Mouse (Mus musculus): ENCODE measurements around the gene Mfsd12. TPM values are rescaled to one million over a fixed set of nuclear protein-coding genes. Genes with fewer than 3 reads are reported as not detected.

The Mfsd12 gene
- polyA plus RNA-seq, 1 experiment: 8.2 TPM

DNA sequence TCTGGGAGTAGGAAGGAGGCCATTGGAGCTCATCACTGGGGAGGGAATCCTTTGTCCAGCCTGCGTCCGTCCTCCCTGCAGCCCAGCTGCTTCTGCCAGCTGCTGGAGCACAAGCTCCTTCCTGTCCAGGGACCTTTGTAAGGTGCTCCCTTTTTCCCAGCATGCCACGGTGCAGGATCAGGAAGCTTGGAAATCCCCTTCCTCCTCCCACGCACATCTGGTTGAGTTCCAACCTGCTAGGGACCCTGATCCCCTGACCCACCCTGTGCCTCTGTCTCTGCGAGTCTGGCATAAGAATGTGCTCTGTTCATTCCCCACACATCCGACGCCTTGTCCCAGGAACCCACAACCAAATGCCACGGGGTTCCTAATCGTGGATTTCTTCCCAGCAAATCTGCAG is 53.7 kb downstream of the Mfsd12 start:
- peaks cover 50% of the 10 kb centered on the region for H3K79me3 ChIP-seq (ENCODE audit: low read depth)
- no peak overlapping the region for H3ac ChIP-seq (ENCODE audit: control insufficient read depth, insufficient read length, low read depth)
- H3K36me3 ChIP-seq (ENCODE audit: control insufficient read depth, insufficient read depth): peaks cover 85% of the 10 kb centered on the region
- H3K79me2 ChIP-seq (ENCODE audit: control insufficient read depth, insufficient read depth): peaks cover 82% of the 10 kb centered on the region
- TF ChIP-seq MAX (IDR thresholded peaks at IDR 0.05) (peak; percentile 4), USF1 (IDR thresholded peaks at IDR 0.05; ENCODE audit: low read depth) (no peak), MYOG (IDR thresholded peaks at IDR 0.05; ENCODE audit: control insufficient read depth, extremely low read depth, insufficient read length) (no peak), FOSL1 (IDR thresholded peaks at IDR 0.05; ENCODE audit: insufficient read depth, low read length, poor library complexity, severe bottlenecking) (no peak), CTCF (IDR thresholded peaks at IDR 0.05; ENCODE audit: control insufficient read depth, insufficient read depth, insufficient read length) (no peak), MYOD1 (IDR thresholded peaks at IDR 0.05; ENCODE audit: control insufficient read depth, insufficient read length, low read depth) (no peak), CEBPB (IDR thresholded peaks at IDR 0.05; ENCODE audit: low read depth) (no peak)
- no peak overlapping the region for H3K4me3 ChIP-seq (ENCODE audit: insufficient read depth, poor library complexity, severe bottlenecking)
- no peaks in the 10 kb centered on the region for H3K27me3 ChIP-seq (ENCODE audit: control insufficient read depth, insufficient read depth, insufficient read length)

GRCm38 (mm10) chr10:81411471-81412400 is 54.4 kb downstream of the Mfsd12 start:
- TF ChIP-seq MAX (IDR thresholded peaks at IDR 0.05): peak; percentile 60
- peak; percentile 60 for TF ChIP-seq USF1 (IDR thresholded peaks at IDR 0.05; ENCODE audit: low read depth)
- TF ChIP-seq MYOD1 (IDR thresholded peaks at IDR 0.05; ENCODE audit: control insufficient read depth, insufficient read length, low read depth): no peak
- peaks cover 83% of the 10 kb centered on the region for H3K36me3 ChIP-seq (ENCODE audit: control insufficient read depth, insufficient read depth)

DNA sequence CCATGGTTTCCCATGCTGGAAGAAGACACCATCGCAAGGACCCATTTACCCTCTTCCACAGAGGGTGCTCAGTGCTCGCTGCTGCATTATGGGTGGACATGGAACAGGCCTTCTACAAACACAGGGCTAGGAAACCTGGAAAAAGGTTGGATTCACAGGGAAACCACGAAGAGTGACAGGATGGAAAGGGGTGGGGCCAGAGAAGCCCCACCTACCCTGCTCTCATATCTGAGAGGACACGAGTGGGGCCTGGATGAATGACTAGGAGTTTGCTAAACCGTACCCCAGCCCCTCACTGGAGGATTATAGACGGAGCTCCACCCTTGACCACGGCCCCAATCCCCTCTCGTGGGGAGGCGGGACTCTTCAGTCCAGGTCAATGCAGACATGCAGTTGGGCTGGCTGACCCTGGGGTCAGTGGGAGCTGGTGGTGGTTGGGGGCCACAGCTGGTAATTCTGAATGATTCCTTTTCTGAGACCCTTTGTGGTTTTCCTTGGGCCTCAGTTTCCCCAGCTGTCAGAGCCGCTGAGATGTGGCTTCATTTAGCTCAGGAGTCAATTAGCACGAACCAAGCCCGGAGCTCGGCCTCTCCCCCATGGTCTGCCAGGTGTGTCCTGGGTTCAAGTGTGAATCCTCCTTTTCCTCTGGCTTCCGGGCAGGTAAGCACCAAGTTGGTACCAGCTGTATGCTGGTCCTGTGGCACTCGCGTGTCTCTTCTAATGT is 55.5 kb downstream of the Mfsd12 start:
- Histone ChIP-seq H3K4me3 (ENCODE audit: insufficient read depth, poor library complexity, severe bottlenecking) (no peak overlapping the region), H3K36me3 (ENCODE audit: control insufficient read depth, insufficient read depth) (peaks cover 81% of the 10 kb centered on the region), H3K27me3 (ENCODE audit: control insufficient read depth, insufficient read depth, insufficient read length) (no peaks in the 10 kb centered on the region), H3ac (ENCODE audit: control insufficient read depth, insufficient read length, low read depth) (no peak overlapping the region), H3K79me2 (ENCODE audit: control insufficient read depth, insufficient read depth) (peaks cover 85% of the 10 kb centered on the region), H3K79me3 (ENCODE audit: low read depth) (peaks cover 58% of the 10 kb centered on the region)
- TF ChIP-seq CTCF (IDR thresholded peaks at IDR 0.05; ENCODE audit: control insufficient read depth, insufficient read depth, insufficient read length) (no peak), USF1 (IDR thresholded peaks at IDR 0.05; ENCODE audit: low read depth) (no peak), MYOD1 (IDR thresholded peaks at IDR 0.05; ENCODE audit: control insufficient read depth, insufficient read length, low read depth) (no peak), MYOG (IDR thresholded peaks at IDR 0.05; ENCODE audit: control insufficient read depth, extremely low read depth, insufficient read length) (no peak), MAX (IDR thresholded peaks at IDR 0.05) (no peak), FOSL1 (IDR thresholded peaks at IDR 0.05; ENCODE audit: insufficient read depth, low read length, poor library complexity, severe bottlenecking) (no peak), CEBPB (IDR thresholded peaks at IDR 0.05; ENCODE audit: low read depth) (no peak)

More at GRCm38 (mm10) chr10:81411471-81412400, 54.4 kb downstream of the Mfsd12 start:
- Histone ChIP-seq H3K4me3 (ENCODE audit: insufficient read depth, poor library complexity, severe bottlenecking) (no peak overlapping the region), H3ac (ENCODE audit: control insufficient read depth, insufficient read length, low read depth) (no peak overlapping the region), H3K79me3 (ENCODE audit: low read depth) (peaks cover 58% of the 10 kb centered on the region), H3K27me3 (ENCODE audit: control insufficient read depth, insufficient read depth, insufficient read length) (no peaks in the 10 kb centered on the region), H3K79me2 (ENCODE audit: control insufficient read depth, insufficient read depth) (peaks cover 82% of the 10 kb centered on the region)

DNA sequence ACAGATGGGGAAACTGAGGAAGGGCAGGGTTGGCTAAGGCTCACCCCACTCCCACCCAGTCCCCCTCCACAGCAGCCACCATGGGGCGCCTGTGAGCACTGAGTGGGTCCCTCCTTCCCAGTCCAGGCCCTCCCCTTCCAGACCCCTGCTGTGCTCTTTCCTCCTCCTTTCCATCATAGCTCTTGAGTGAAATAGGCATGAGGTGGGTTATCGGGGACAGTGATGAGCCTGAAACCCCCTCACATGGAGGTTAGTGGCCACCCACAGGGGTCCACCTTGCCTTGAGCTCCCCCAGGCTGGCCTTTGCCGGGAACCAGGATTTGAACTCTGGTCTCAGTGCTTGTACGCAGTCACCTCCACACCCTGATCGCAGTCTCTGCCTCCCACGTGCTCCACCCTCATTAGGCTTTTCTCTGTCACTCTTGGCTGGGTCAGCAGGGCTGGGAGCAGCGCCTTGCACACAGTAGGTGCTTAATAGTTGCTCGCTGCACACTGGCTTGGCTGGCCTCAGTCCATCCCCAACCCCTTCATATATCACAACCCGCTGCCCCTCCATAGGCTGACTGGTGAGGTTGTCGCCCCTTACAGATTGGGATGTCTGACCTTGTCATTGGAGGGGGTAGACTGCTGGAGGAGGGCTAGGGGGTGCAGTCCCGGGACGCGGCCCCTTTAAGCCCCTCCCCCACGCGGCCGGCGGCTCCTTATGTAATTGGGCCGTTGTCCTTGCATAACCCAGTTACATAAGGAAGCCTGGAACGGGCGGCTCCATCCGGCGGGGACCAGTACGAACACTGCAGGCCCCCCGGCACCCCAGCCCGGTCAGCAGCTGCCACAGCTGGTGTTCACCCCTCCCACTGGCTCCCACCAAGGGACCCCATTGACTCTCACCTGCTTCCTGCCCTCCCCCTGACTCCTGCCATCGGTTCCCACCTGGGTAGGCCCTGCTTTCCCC is 56.3 kb downstream of the Mfsd12 start:
- Histone ChIP-seq H3K4me3 (ENCODE audit: insufficient read depth, poor library complexity, severe bottlenecking) (no peak overlapping the region), H3K27me3 (ENCODE audit: control insufficient read depth, insufficient read depth, insufficient read length) (no peaks in the 10 kb centered on the region), H3K79me3 (ENCODE audit: low read depth) (peaks cover 65% of the 10 kb centered on the region), H3K36me3 (ENCODE audit: control insufficient read depth, insufficient read depth) (peaks cover 80% of the 10 kb centered on the region), H3ac (ENCODE audit: control insufficient read depth, insufficient read length, low read depth) (no peak overlapping the region), H3K79me2 (ENCODE audit: control insufficient read depth, insufficient read depth) (peaks cover 93% of the 10 kb centered on the region)
- TF ChIP-seq MYOD1 (IDR thresholded peaks at IDR 0.05; ENCODE audit: control insufficient read depth, insufficient read length, low read depth) (no peak), CEBPB (IDR thresholded peaks at IDR 0.05; ENCODE audit: low read depth) (no peak), CTCF (IDR thresholded peaks at IDR 0.05; ENCODE audit: control insufficient read depth, insufficient read depth, insufficient read length) (no peak), FOSL1 (IDR thresholded peaks at IDR 0.05; ENCODE audit: insufficient read depth, low read length, poor library complexity, severe bottlenecking) (no peak), MYOG (IDR thresholded peaks at IDR 0.05; ENCODE audit: control insufficient read depth, extremely low read depth, insufficient read length) (no peak), MAX (IDR thresholded peaks at IDR 0.05) (no peak), USF1 (IDR thresholded peaks at IDR 0.05; ENCODE audit: low read depth) (no peak)

DNA sequence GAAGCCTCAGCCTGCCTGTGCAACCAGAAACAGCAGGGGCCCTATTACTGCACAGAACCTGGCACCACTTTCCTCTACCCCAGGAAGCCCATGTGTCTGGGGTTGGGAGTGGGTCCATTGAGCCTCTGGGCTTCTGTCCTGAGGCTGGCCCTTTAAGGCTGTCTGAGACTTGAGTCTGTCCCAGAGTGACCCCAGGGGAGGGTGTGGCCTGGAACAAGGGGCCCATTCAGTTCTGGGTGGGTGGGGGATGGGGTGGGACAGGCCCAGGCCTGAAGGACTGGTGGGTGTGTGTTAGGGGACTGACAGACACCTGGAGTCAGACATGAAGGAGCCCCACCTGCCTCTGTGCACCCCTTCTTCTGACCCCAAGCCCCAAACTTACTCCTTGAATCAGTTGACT is 57.4 kb downstream of the Mfsd12 start:
- H3K36me3 ChIP-seq (ENCODE audit: control insufficient read depth, insufficient read depth): peaks cover 86% of the 10 kb centered on the region
- H3K27me3 ChIP-seq (ENCODE audit: control insufficient read depth, insufficient read depth, insufficient read length): no peaks in the 10 kb centered on the region
- no peak for TF ChIP-seq CTCF (IDR thresholded peaks at IDR 0.05; ENCODE audit: control insufficient read depth, insufficient read depth, insufficient read length)
- TF ChIP-seq MYOG (IDR thresholded peaks at IDR 0.05; ENCODE audit: control insufficient read depth, extremely low read depth, insufficient read length): no peak
- TF ChIP-seq MYOD1 (IDR thresholded peaks at IDR 0.05; ENCODE audit: control insufficient read depth, insufficient read length, low read depth): no peak
- TF ChIP-seq CEBPB (IDR thresholded peaks at IDR 0.05; ENCODE audit: low read depth): no peak
- no peak for TF ChIP-seq FOSL1 (IDR thresholded peaks at IDR 0.05; ENCODE audit: insufficient read depth, low read length, poor library complexity, severe bottlenecking)
- no peak for TF ChIP-seq MAX (IDR thresholded peaks at IDR 0.05)
- no peak for TF ChIP-seq USF1 (IDR thresholded peaks at IDR 0.05; ENCODE audit: low read depth)
- H3ac ChIP-seq (ENCODE audit: control insufficient read depth, insufficient read length, low read depth): no peak overlapping the region
- peaks cover 100% of the 10 kb centered on the region for H3K79me2 ChIP-seq (ENCODE audit: control insufficient read depth, insufficient read depth)
- no peak overlapping the region for H3K4me3 ChIP-seq (ENCODE audit: insufficient read depth, poor library complexity, severe bottlenecking)
- peaks cover 76% of the 10 kb centered on the region for H3K79me3 ChIP-seq (ENCODE audit: low read depth)

Measured in C2C12 (cell line).